Mouse (Mus musculus) liver, adult 2 months (tissue): ENCODE data around the gene Ehd2. TPM values are rescaled to one million over a fixed set of nuclear protein-coding genes. Genes with fewer than 3 reads are reported as not detected.
A peak's percentile ranks its signal among the peaks of the same experiment; 100 is the strongest.

ENCODE experiments used
- DNase-seq: peaks from one replicate; pipeline ENCODE4 v3.0.0-alpha.2; 2011; ENCODE audit warnings: low read depth, low spot score; ENCODE audit errors: extremely low read depth
- H3K27ac ChIP-seq: fragments of 200-500 bp; replicated peaks from 2 replicates; pipeline ENCODE4 v1.5.1; 2012; ENCODE audit warnings: low read depth, mild to moderate bottlenecking, control low read depth, inconsistent platforms, low read length; ENCODE audit not compliant: insufficient read depth
- H3K27me3 ChIP-seq: fragments of 200-500 bp; 2 replicates; pipeline ENCODE4 v1.6.1; 2012; ENCODE audit warnings: mild to moderate bottlenecking, moderate library complexity, low read length, inconsistent platforms; ENCODE audit not compliant: control insufficient read depth, insufficient read depth
- H3K36me3 ChIP-seq: fragments of 200-500 bp; 2 replicates; pipeline ENCODE4 v1.6.1; 2012; ENCODE audit warnings: low read length, inconsistent platforms; ENCODE audit not compliant: control insufficient read depth, insufficient read depth
- H3K4me1 ChIP-seq: fragments of 200-500 bp; 2 replicates; pipeline ENCODE4 v1.6.1; 2011; ENCODE audit warnings: low read length; ENCODE audit not compliant: control insufficient read depth, insufficient read depth
- H3K4me3 ChIP-seq: fragments of 200-500 bp; 2 replicates; pipeline ENCODE4 v1.5.1; 2011; ENCODE audit warnings: low read depth, mild to moderate bottlenecking, control low read depth, low read length, moderate library complexity; ENCODE audit not compliant: insufficient read depth
- H3K79me2 ChIP-seq: fragments of 200-500 bp; 2 replicates; pipeline ENCODE4 v1.6.1; 2012; ENCODE audit warnings: inconsistent platforms, mild to moderate bottlenecking, low read length, moderate library complexity; ENCODE audit not compliant: control insufficient read depth, insufficient read depth
- H3K9ac ChIP-seq: fragments of 200-500 bp; 2 replicates; pipeline ENCODE4 v1.6.1; 2012; ENCODE audit warnings: low read depth, mild to moderate bottlenecking, control low read depth, inconsistent platforms, low read length
- CTCF ChIP-seq: fragments of 200-500 bp; IDR thresholded peaks from 2 replicates; pipeline ENCODE4 v1.5.1; 2011; ENCODE audit warnings: low read depth, low read length, control low read depth
- POLR2A ChIP-seq: fragments of 200-500 bp; IDR thresholded peaks from 2 replicates; pipeline ENCODE4 v1.6.1; 2011; ENCODE audit warnings: low read length, control low read depth; ENCODE audit not compliant: insufficient read depth; ENCODE audit errors: extremely low read depth
- WGBS: fragments of 180-500 bp; shearing (Covaris S2); methylation state at CpG from one replicate; pipeline ENCODE4 v1.1.7; 2018; 5-methylcytosine and 5-hydroxymethylcytosine counted together
- polyA plus RNA-seq: library from polyadenylated mRNA; depleted of rRNA; stranded (reverse); fragments of >200 nt; gene quantifications from 2 replicates; pipeline ENCODE4 v1.2.3, GENCODE M21; 2012
- total RNA-seq: library from RNA; depleted of rRNA; stranded (reverse); fragments of >200 nt; gene quantifications from 2 replicates; pipeline ENCODE4 v1.2.3, GENCODE M21; 2014

Gene Ehd2
- total and polyA plus RNA-seq, 2 experiments: 1.0 to 1.7 TPM

DNA sequence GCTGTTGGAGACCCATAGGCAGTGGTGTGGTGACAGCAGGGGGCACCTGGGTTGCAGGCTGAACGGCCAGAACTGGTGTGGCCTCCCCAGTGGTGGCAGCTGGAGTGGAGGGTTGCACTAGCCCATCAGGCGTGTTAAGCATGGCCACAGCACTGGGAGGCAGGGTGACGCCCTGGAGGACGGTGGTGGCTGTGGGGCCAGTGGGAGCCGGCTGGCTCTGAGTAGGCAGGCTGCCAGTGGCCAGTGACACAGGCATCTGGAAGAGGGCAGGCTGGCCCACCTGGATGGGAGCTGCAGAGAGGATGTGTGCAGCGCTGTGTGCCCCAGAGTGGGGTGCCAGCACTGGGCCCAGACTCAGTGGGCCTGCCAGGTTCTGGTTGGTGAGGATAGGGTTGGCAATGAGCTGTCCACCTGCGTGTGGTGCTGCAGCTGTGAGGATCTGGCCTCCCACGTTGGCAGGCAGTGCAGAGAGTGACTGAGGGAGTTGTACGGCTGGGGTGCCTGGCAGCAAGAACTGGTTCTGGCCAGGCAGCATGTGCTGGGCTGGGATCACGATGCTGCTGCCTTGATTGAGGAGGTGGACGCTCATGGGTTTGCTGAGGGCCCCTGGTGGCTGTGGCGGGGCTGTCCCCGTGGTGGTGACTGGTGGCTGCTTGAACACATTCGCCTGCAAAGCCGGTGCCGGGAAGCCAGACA is 20.4 kb upstream of the Ehd2 start:
- Histone ChIP-seq H3K4me3 (no peak overlapping the region), H3K4me1 (no peaks in the 10 kb centered on the region; the same call in 1 of the 2 replicates), H3K27ac (no peak overlapping the region), H3K36me3 (no peaks in the 10 kb centered on the region; the same call in 1 of the 2 replicates), H3K27me3 (no peaks in the 10 kb centered on the region), H3K79me2 (peaks cover 12% of the 10 kb centered on the region), H3K9ac (no peak overlapping the region)
- TF ChIP-seq POLR2A: no peak
- no peak for TF ChIP-seq CTCF
- WGBS: 92% methylated on average over 16 of the region's 16 CpGs
- no peak for DNase-seq

DNA sequence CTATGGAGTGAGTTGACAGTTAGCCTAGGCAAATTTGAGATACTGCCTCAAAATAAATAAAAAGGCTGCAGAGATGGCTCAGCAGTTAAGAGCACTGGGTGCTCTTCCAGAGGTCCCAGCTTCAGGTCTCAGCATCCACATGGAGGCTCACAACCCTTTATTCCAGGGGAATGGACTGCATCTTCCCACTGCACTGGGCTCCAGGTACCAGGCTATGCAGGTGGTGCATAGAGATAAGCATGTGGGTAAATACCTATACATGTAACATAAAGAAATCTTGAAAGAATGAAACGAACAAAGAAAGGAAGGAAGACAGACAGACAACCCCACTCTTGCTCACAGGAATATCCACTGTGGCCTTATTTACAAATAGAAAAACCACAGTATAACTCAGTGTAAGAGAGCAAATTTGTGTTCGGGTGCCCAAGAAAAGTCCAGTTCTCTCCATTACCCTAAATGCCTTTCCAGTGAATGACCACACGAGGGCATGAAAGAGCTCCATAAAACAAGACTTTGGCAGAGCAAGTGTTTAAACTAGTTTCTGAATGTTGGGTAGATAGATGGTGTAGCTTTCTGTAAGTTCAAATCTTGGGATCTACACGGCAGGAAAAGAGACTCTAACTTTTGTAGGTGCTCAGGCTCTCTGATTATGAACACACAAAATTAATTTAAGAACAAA is 15.5 kb upstream of the Ehd2 start:
- Histone ChIP-seq H3K36me3 (no peaks in the 10 kb centered on the region), H3K27ac (peak overlapping the region; percentile 80), H3K79me2 (peaks cover 6% of the 10 kb centered on the region; the same call in 1 of the 2 replicates), H3K4me3 (no peak overlapping the region), H3K4me1 (peaks cover 23% of the 10 kb centered on the region), H3K9ac (no peak overlapping the region), H3K27me3 (no peaks in the 10 kb centered on the region)
- peak; percentile 63 for DNase-seq
- TF ChIP-seq POLR2A (no peak), CTCF (peak; percentile 51)
- WGBS: 17% methylated on average over 4 of the region's 4 CpGs

DNA sequence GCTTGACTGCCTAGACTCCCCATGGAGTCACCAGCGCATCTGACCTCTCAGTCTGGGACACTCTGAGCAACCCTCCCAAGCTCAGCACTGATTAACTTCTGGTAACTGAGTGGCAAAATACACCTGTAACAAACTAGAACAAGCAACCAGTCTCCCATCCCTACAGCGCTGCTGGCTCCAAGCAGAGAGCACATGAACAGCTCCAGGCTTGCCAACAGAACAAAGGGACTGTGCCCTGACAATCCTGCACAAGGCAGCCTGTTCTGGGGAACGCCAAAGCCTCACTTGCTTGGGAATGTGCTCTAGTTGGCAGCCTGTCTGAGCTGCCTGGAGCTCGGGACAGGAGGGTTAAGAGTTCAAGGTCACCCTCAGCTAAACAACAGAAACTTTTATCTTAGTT is 14.2 kb upstream of the Ehd2 start:
- H3K27ac ChIP-seq: peak overlapping the region; percentile 80

DNA sequence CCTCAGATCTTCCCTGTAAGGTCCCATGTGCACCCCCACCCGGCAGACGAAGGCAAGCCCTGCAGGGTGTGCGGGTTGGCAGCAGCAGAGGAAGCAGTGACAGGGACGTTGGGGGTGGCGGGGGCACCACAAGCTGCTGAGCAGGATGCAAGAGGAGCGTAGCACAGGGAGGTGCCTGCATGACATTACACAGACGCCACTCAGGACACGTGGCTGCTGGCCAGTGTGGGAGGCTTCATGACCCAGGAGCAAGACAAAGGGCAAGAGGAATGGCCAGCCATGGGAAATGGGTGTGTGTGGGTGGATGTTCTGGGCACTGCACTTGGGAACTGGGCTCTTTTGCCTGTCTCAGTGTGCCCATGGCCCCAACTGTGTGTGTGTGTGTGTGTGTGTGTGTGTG is 12.9 kb upstream of the Ehd2 start:
- Histone ChIP-seq H3K27ac (peak overlapping the region; percentile 60; the same call in 1 of the 2 replicates), H3K79me2 (no peaks in the 10 kb centered on the region), H3K27me3 (no peaks in the 10 kb centered on the region), H3K4me1 (peaks cover 23% of the 10 kb centered on the region), H3K4me3 (no peak overlapping the region), H3K36me3 (no peaks in the 10 kb centered on the region), H3K9ac (no peak overlapping the region)
- WGBS: 23% methylated on average over 8 of the region's 8 CpGs
- TF ChIP-seq POLR2A: no peak
- TF ChIP-seq CTCF: no peak
- DNase-seq: peak; percentile 84

More for the DNA sequence above, 14.2 kb upstream of the Ehd2 start:
- Histone ChIP-seq H3K4me3 (no peak overlapping the region), H3K4me1 (peaks cover 23% of the 10 kb centered on the region), H3K79me2 (no peaks in the 10 kb centered on the region), H3K27me3 (no peaks in the 10 kb centered on the region), H3K36me3 (no peaks in the 10 kb centered on the region), H3K9ac (no peak overlapping the region)
- TF ChIP-seq CTCF: no peak
- no peak for TF ChIP-seq POLR2A
- 18% methylated on average over 4 of the region's 4 CpGs for WGBS
- peak; percentile 98 for DNase-seq

DNA sequence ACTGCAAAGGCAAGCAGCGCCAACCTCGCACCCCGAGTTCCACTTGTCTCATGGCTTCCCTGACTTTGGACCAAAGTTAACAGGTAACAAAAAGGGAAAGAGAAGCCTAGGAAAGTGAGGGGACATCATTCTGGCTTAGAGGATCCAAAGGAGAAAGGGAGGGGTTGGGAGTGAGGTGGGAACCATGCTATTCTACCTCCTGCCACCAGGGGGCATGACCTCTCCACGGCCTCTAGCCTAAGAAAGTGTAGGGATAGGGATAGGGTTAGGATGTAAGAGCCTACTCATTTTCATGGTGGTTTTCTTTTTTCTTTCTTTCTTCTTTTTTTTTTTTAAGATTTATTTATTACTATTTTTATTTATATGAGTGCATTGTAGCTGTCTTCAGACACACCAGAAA is 8.5 kb upstream of the Ehd2 start:
- Histone ChIP-seq H3K79me2 (no peaks in the 10 kb centered on the region), H3K27me3 (no peaks in the 10 kb centered on the region), H3K4me1 (peaks cover 9% of the 10 kb centered on the region), H3K9ac (no peak overlapping the region), H3K36me3 (peaks cover 7% of the 10 kb centered on the region; the same call in 1 of the 2 replicates), H3K4me3 (no peak overlapping the region), H3K27ac (no peak overlapping the region)
- DNase-seq: no peak
- 71% methylated on average over 4 of the region's 4 CpGs for WGBS
- TF ChIP-seq POLR2A (no peak), CTCF (peak; percentile 88)

DNA sequence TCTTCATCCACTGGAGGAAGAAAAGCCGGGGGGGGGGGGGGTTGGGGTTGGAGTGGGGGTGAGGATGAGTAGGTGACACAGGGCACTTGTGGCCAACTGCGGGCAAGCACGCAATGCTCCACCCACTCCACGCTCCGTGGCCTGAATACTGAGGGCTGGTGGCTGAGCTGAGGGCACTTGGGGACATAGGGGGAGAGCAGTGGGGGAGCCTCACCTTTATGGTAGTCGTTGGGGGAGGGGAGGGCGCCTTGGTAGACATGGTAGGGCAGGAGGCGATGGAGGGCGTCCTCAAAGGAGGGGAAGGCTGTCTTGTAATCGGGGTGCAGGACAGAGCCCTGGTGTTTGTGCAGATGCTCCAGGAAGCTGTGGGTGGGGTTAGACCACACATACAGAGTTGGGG is 8.1 kb upstream of the Ehd2 start:
- Histone ChIP-seq H3K4me3 (no peak overlapping the region), H3K27ac (no peak overlapping the region), H3K36me3 (peaks cover 7% of the 10 kb centered on the region; the same call in 1 of the 2 replicates), H3K27me3 (no peaks in the 10 kb centered on the region), H3K4me1 (peaks cover 4% of the 10 kb centered on the region), H3K9ac (no peak overlapping the region), H3K79me2 (no peaks in the 10 kb centered on the region)
- 92% methylated on average over 10 of the region's 10 CpGs for WGBS
- no peak for DNase-seq
- no peak for TF ChIP-seq POLR2A
- TF ChIP-seq CTCF: no peak
